Mouse (Mus musculus): Measurements from ENCODE around the gene Rundc1. TPM values are rescaled to one million over a fixed set of nuclear protein-coding genes. Genes with fewer than 3 reads are reported as not detected.
"Not testable (repeated sequence)": the region's sequence is repeated elsewhere in the genome, so short reads cannot be mapped to it uniquely, and the experiment has no call there.

The Rundc1 gene
- polyA plus RNA-seq, 1 experiment from 2014 or later, result 10.4 TPM

GRCm38 (mm10) chr11:101447786-101448185 lies 22.9 kb downstream of the Rundc1 start:
- Histone ChIP-seq H3K27ac (replicated peaks; ENCODE audit: low read depth, low read length) (no peak overlapping the region), H3K4me2 (ENCODE audit: low read depth, low read length) (no peak overlapping the region), H3K4me3 (ENCODE audit: low read depth, low read length) (no peak overlapping the region), H3K9me3 (replicated peaks; ENCODE audit: control insufficient read depth, low read length) (no peaks in the 10 kb centered on the region), H3K4me1 (ENCODE audit: control insufficient read depth, insufficient read depth, low read length) (no peaks in the 10 kb centered on the region), H3K9ac (replicated peaks; ENCODE audit: low read length) (no peak overlapping the region), H3K27me3 (ENCODE audit: control insufficient read depth, insufficient read depth, low read length) (no peaks in the 10 kb centered on the region), H3K36me3 (replicated peaks; ENCODE audit: control insufficient read depth, insufficient read depth, low read depth, low read length) (peaks cover 7% of the 10 kb centered on the region)
- ATAC-seq (replicated peaks; ENCODE audit: insufficient number of reproducible peaks, low FRiP score, low TSS enrichment, low read depth) (no peak), DNase-seq (ENCODE audit: low spot score) (no peak)
- 87% methylated on average over 5 of the region's 5 CpGs for WGBS

- Histone ChIP-seq H3K4me3 (ENCODE audit: low read depth, low read length) (no peak within 1 kb of the TSS), H3K4me1 (ENCODE audit: control insufficient read depth, insufficient read depth, low read length) (no peaks in the 10 kb centered on the region), H3K4me2 (ENCODE audit: low read depth, low read length) (peak within 1 kb of the TSS; percentile 13), H3K27ac (replicated peaks; ENCODE audit: low read depth, low read length) (no peak within 1 kb of the TSS), H3K9me3 (replicated peaks; ENCODE audit: control insufficient read depth, low read length) (no peaks in the 10 kb centered on the region), H3K27me3 (ENCODE audit: control insufficient read depth, insufficient read depth, low read length) (no peaks in the 10 kb centered on the region), H3K9ac (replicated peaks; ENCODE audit: low read length) (peak within 1 kb of the TSS; percentile 23), H3K36me3 (replicated peaks; ENCODE audit: control insufficient read depth, insufficient read depth, low read depth, low read length) (peaks cover 7% of the 10 kb centered on the region)
- WGBS, result 36% methylated on average over 10 of the region's 10 CpGs
- DNase-seq (ENCODE audit: low spot score) (peak; percentile 39), ATAC-seq (replicated peaks; ENCODE audit: insufficient number of reproducible peaks, low FRiP score, low TSS enrichment, low read depth) (no peak)
These were observed 23.4 kb downstream of the Rundc1 start, which contains the start of gene Ifi35 for GRCm38 (mm10) chr11:101448274-101448746. Gene Ifi35, plus strand, starts transcription at chr11:101448407.

- no peak for DNase-seq (ENCODE audit: low spot score)
- no peaks in the 10 kb centered on the region for H3K4me1 ChIP-seq (ENCODE audit: control insufficient read depth, insufficient read depth, low read length)
- H3K4me2 ChIP-seq (ENCODE audit: low read depth, low read length), result no peak overlapping the region
- no peaks in the 10 kb centered on the region for H3K9me3 ChIP-seq (replicated peaks; ENCODE audit: control insufficient read depth, low read length)
- no peaks in the 10 kb centered on the region for H3K27me3 ChIP-seq (ENCODE audit: control insufficient read depth, insufficient read depth, low read length)
- 83% methylated on average over 4 of the region's 4 CpGs for WGBS
- no peak overlapping the region for H3K9ac ChIP-seq (replicated peaks; ENCODE audit: low read length)
- H3K27ac ChIP-seq (replicated peaks; ENCODE audit: low read depth, low read length), result no peak overlapping the region
- H3K36me3 ChIP-seq (replicated peaks; ENCODE audit: control insufficient read depth, insufficient read depth, low read depth, low read length), result peaks cover 7% of the 10 kb centered on the region
- no peak overlapping the region for H3K4me3 ChIP-seq (ENCODE audit: low read depth, low read length)
- ATAC-seq (replicated peaks; ENCODE audit: insufficient number of reproducible peaks, low FRiP score, low TSS enrichment, low read depth), result no peak
These were observed 24.0 kb downstream of the Rundc1 start for GRCm38 (mm10) chr11:101448899-101449298.

- not testable (repeated sequence) for H3K27me3 ChIP-seq (ENCODE audit: control insufficient read depth, insufficient read depth, low read length); H3K27ac ChIP-seq (replicated peaks; ENCODE audit: low read depth, low read length); H3K9ac ChIP-seq (replicated peaks; ENCODE audit: low read length); H3K4me1 ChIP-seq (ENCODE audit: control insufficient read depth, insufficient read depth, low read length); H3K9me3 ChIP-seq (replicated peaks; ENCODE audit: control insufficient read depth, low read length); H3K4me3 ChIP-seq (ENCODE audit: low read depth, low read length); DNase-seq (ENCODE audit: low spot score); ATAC-seq (replicated peaks; ENCODE audit: insufficient number of reproducible peaks, low FRiP score, low TSS enrichment, low read depth); H3K36me3 ChIP-seq (replicated peaks; ENCODE audit: control insufficient read depth, insufficient read depth, low read depth, low read length); H3K4me2 ChIP-seq (ENCODE audit: low read depth, low read length)
- WGBS, result 81% methylated on average over 4 of the region's 4 CpGs
These were observed 24.7 kb downstream of the Rundc1 start for GRCm38 (mm10) chr11:101449596-101449995.

- no peaks in the 10 kb centered on the region for H3K4me1 ChIP-seq (ENCODE audit: control insufficient read depth, insufficient read depth, low read length)
- H3K27me3 ChIP-seq (ENCODE audit: control insufficient read depth, insufficient read depth, low read length), result no peaks in the 10 kb centered on the region
- no peak overlapping the region for H3K4me2 ChIP-seq (ENCODE audit: low read depth, low read length)
- H3K9me3 ChIP-seq (replicated peaks; ENCODE audit: control insufficient read depth, low read length), result no peaks in the 10 kb centered on the region
- DNase-seq (ENCODE audit: low spot score), result no peak
- no peak for ATAC-seq (replicated peaks; ENCODE audit: insufficient number of reproducible peaks, low FRiP score, low TSS enrichment, low read depth)
- no peak overlapping the region for H3K9ac ChIP-seq (replicated peaks; ENCODE audit: low read length)
- H3K27ac ChIP-seq (replicated peaks; ENCODE audit: low read depth, low read length), result no peak overlapping the region
- H3K36me3 ChIP-seq (replicated peaks; ENCODE audit: control insufficient read depth, insufficient read depth, low read depth, low read length), result no peaks in the 10 kb centered on the region
- 81% methylated on average over 3 of the region's 3 CpGs for WGBS
- no peak overlapping the region for H3K4me3 ChIP-seq (ENCODE audit: low read depth, low read length)
These were observed 25.5 kb downstream of the Rundc1 start for GRCm38 (mm10) chr11:101450394-101450793.

- no peak overlapping the region for H3K4me2 ChIP-seq (ENCODE audit: low read depth, low read length)
- no peaks in the 10 kb centered on the region for H3K27me3 ChIP-seq (ENCODE audit: control insufficient read depth, insufficient read depth, low read length)
- no peaks in the 10 kb centered on the region for H3K36me3 ChIP-seq (replicated peaks; ENCODE audit: control insufficient read depth, insufficient read depth, low read depth, low read length)
- no peak overlapping the region for H3K9ac ChIP-seq (replicated peaks; ENCODE audit: low read length)
- ATAC-seq (replicated peaks; ENCODE audit: insufficient number of reproducible peaks, low FRiP score, low TSS enrichment, low read depth) (no peak), DNase-seq (ENCODE audit: low spot score) (no peak)
- 93% methylated on average over 10 of the region's 10 CpGs for WGBS
- no peaks in the 10 kb centered on the region; the same call in 1 of the 2 replicates for H3K4me1 ChIP-seq (ENCODE audit: control insufficient read depth, insufficient read depth, low read length)
- no peaks in the 10 kb centered on the region for H3K9me3 ChIP-seq (replicated peaks; ENCODE audit: control insufficient read depth, low read length)
- H3K27ac ChIP-seq (replicated peaks; ENCODE audit: low read depth, low read length), result no peak overlapping the region
- H3K4me3 ChIP-seq (ENCODE audit: low read depth, low read length), result no peak overlapping the region
These were observed 26.7 kb downstream of the Rundc1 start for GRCm38 (mm10) chr11:101451536-101451935.

- no peak overlapping the region for H3K4me2 ChIP-seq (ENCODE audit: low read depth, low read length)
- no peaks in the 10 kb centered on the region for H3K36me3 ChIP-seq (replicated peaks; ENCODE audit: control insufficient read depth, insufficient read depth, low read depth, low read length)
- no peaks in the 10 kb centered on the region for H3K27me3 ChIP-seq (ENCODE audit: control insufficient read depth, insufficient read depth, low read length)
- 73% methylated on average over 10 of the region's 10 CpGs for WGBS
- no peaks in the 10 kb centered on the region; the same call in 1 of the 2 replicates for H3K4me1 ChIP-seq (ENCODE audit: control insufficient read depth, insufficient read depth, low read length)
- no peak overlapping the region for H3K9ac ChIP-seq (replicated peaks; ENCODE audit: low read length)
- H3K9me3 ChIP-seq (replicated peaks; ENCODE audit: control insufficient read depth, low read length), result no peaks in the 10 kb centered on the region
- ATAC-seq (replicated peaks; ENCODE audit: insufficient number of reproducible peaks, low FRiP score, low TSS enrichment, low read depth) (no peak), DNase-seq (ENCODE audit: low spot score) (no peak)
- H3K4me3 ChIP-seq (ENCODE audit: low read depth, low read length), result no peak overlapping the region
- H3K27ac ChIP-seq (replicated peaks; ENCODE audit: low read depth, low read length), result no peak overlapping the region
These were observed 27.3 kb downstream of the Rundc1 start for GRCm38 (mm10) chr11:101452093-101452774.

- H3K36me3 ChIP-seq (replicated peaks; ENCODE audit: control insufficient read depth, insufficient read depth, low read depth, low read length), result no peaks in the 10 kb centered on the region
- H3K9me3 ChIP-seq (replicated peaks; ENCODE audit: control insufficient read depth, low read length), result no peaks in the 10 kb centered on the region
- 27% methylated on average over 6 of the region's 6 CpGs for WGBS
- H3K4me2 ChIP-seq (ENCODE audit: low read depth, low read length), result no peak overlapping the region
- no peak overlapping the region for H3K27ac ChIP-seq (replicated peaks; ENCODE audit: low read depth, low read length)
- peaks cover 2% of the 10 kb centered on the region; the same call in 1 of the 2 replicates for H3K4me1 ChIP-seq (ENCODE audit: control insufficient read depth, insufficient read depth, low read length)
- ATAC-seq (replicated peaks; ENCODE audit: insufficient number of reproducible peaks, low FRiP score, low TSS enrichment, low read depth) (no peak), DNase-seq (ENCODE audit: low spot score) (no peak)
- H3K9ac ChIP-seq (replicated peaks; ENCODE audit: low read length), result 0 out of 2 replicates have a peak overlapping the region, but pooled peaks have one; percentile 29
- H3K27me3 ChIP-seq (ENCODE audit: control insufficient read depth, insufficient read depth, low read length), result no peaks in the 10 kb centered on the region
- no peak overlapping the region for H3K4me3 ChIP-seq (ENCODE audit: low read depth, low read length)
These were observed 29.8 kb downstream of the Rundc1 start for GRCm38 (mm10) chr11:101454702-101455101.

Data from embryonic facial prominence, embryonic 11.5 days (tissue).